Mouse (Mus musculus) skeletal muscle tissue, adult 2 months (tissue): Measurements from ENCODE around the gene Slc37a4.
"Not testable (repeated sequence)": the region's sequence is repeated elsewhere in the genome, so short reads cannot be mapped to it uniquely, and the experiment has no call there.

Experiments used
- DNase-seq: peaks from one replicate; pipeline ENCODE4 v3.0.0-alpha.2; 2012; ENCODE audit warnings: low read depth, low spot score

Gene Slc37a4

GRCm38 (mm10) chr9:44398551-44398950, 1.9 kb downstream of the Slc37a4 start:
- peak; percentile 62 for DNase-seq

DNA sequence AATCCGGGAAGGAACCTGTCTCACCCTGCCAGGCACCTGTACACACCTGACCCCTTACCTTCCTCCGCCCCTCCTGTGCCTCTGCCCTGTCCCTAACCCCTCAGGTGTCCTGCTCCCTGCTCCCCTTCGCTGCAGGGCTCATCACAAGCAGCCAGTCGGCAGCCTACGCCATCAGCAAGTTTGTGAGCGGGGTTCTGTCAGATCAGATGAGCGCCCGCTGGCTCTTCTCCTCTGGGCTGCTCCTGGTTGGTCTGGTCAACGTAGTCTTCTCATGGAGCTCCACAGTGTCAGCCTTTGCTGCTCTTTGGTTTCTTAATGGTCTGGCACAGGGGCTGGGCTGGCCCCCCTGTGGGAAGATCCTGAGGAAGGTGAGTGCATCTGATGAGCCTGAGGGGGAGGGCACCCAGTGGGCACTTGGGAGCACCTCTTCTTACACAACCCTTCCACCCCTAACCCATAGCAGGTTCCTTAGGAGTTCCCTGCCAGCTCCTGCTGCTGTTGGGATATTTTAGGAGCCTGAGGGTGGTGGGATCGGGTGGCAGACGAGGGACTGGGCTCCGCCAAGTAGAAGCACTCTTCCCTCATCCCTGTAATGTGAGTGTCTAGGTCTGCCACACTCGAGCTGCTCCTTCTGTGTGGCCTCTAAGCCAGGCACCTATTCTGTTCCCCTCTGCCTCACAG, 2.6 kb downstream of the Slc37a4 start:
- DNase-seq, result peak; percentile 92

DNA sequence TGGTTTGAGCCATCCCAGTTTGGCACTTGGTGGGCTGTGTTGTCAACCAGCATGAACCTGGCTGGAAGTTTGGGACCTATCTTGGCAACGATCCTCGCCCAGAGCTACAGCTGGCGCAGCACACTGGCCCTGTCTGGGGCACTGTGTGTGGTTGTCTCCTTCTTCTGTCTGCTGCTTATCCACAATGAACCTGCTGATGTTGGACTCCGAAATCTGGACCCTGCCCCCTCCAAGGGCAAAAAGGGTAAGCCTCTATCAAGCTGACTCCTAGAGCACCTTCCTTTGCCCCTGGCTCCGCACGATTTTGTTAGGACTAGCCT, 3.1 kb downstream of the Slc37a4 start:
- DNase-seq, result no peak

DNA sequence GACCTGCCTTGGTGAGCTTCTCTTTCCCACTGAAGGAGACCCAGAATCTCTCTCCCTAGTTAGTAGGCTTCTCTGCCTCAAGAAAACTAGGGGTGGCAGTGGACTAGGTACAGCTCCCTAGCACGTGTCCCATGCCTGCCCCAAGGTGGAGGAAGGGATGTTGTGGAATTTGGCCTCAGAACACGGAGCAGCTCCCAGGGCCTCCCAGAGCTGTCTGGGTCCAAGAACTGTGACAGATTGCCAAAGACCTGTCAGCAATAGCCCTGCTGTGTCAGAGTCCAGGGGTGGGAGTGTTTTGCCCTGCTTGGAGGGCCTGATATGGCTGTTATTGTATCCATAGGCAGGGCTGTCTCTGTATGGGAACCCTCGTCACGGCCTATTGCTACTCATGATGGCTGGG, 4.4 kb downstream of the Slc37a4 start:
- peak; percentile 57 for DNase-seq

DNA sequence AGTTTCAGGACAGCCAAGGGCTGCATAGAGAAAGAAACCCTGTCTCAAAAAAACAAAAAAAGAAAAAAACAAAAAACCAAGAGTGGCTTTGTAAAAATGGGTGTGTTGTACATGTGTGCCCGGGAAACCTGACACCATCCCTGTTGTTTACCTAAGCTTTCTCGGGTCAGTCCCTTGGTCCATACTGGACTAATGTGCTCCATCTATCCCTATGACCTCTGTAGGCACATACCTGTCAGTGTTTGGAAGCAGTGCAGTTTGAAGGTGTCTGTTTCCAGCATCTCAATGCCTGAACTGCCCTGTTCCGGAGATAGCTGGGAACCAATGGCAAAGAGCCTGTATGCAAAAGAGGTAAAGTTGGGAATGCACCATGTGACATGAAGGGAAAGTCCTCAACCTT, 8.4 kb downstream of the Slc37a4 start:
- no peak for DNase-seq

- DNase-seq, result peak; percentile 87
Measured at GRCm38 (mm10) chr9:44406906-44407751, 10.5 kb downstream of the Slc37a4 start, which contains the start of the genes Rps25 and Trappc4. TSS of gene Rps25 (plus strand) at chr9:44407139. TSS of gene Trappc4 (minus strand) at chr9:44407600.

- DNase-seq, result no peak
Measured at GRCm38 (mm10) chr9:44407752-44408097, 11.1 kb downstream of the Slc37a4 start.

- not testable (repeated sequence) for DNase-seq
Measured at GRCm38 (mm10) chr9:44408693-44409092, 12.0 kb downstream of the Slc37a4 start.

GRCm38 (mm10) chr9:44410647-44411336, 14.1 kb downstream of the Slc37a4 start:
- no peak for DNase-seq

DNA sequence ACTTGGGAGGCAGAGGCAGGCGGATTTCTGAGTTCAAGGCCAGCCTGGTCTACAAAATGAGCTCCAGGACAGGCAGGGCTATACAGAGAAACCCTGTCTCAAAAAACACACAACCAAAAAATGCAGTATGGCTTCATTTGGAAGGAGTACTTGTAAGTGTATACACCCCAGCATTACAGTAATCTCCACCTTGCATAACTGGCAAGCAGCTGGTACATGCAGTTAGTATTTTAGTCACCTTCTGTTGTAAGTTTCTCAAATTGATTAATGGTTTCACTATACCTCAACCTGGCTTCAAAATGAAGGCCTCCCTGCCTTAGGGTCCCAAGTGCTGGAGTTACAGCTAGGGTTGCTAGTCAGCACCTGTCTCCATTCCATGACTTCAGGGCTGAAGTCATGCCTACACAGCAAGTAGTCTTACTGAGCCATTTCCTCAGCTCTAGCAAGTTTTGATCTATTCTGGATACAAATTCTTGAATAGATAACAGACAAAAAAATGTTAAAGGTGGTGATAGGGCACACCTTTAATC, 15.0 kb downstream of the Slc37a4 start:
- DNase-seq, result no peak

GRCm38 (mm10) chr9:44412306-44412705, 15.7 kb downstream of the Slc37a4 start:
- no peak for DNase-seq

DNA sequence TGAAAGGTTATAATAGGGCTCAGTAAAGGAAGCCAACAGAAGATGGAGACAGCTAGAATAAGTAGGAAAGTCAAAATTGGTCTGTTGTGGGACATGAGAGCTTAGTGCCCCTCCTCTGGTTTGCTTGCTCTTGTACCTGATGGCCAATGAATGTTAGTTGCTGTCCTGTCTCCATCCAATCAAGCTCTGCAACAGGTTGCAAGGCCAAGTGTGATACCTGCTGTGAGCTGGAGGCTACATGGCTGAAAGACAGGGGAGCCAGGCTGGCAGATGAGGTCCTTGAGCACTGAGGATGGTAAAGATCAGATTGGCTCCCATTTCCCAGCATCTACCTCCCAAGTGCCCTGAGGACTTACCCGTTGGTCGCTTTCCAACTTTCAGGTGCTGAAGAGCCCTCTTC, 16.1 kb downstream of the Slc37a4 start:
- DNase-seq, result no peak

DNA sequence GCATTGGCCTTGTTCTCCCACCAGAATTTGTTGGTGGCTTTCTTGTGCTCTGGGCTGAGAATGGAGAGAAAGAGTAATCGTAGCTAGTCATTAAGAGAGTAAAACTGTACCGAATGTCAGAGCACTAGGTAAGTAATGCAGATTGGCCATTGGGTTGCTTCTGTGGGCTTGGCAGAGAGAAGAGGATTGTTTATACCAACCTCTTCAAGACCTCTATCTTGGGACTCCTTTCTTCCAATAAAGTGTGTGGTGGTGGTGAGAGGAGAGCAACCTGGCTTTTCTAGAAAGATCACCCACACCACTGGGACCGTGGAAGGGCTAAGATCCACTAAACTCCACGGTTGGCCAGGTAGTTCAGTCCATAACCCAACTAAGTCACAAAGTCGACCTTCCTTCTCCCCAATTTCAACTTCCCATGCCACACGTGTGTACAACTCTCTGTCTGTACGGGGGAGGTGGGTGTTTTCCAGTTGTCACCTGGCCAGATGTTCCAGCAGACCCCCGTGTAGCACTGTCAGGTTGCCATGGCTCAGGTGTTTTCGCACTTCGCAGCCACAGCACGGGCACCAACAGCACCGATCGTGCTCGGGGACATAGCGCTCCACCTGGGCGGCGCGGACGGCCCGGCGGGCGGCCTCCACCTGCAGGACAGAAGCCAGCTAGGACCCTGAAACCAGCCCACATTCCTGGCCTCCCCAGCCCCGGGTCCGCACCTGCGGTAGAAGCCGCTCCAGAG, 20.7 kb downstream of the Slc37a4 start:
- DNase-seq, result no peak

- DNase-seq, result peak; percentile 91
Measured at GRCm38 (mm10) chr9:44417892-44418363, 21.3 kb downstream of the Slc37a4 start.

DNA sequence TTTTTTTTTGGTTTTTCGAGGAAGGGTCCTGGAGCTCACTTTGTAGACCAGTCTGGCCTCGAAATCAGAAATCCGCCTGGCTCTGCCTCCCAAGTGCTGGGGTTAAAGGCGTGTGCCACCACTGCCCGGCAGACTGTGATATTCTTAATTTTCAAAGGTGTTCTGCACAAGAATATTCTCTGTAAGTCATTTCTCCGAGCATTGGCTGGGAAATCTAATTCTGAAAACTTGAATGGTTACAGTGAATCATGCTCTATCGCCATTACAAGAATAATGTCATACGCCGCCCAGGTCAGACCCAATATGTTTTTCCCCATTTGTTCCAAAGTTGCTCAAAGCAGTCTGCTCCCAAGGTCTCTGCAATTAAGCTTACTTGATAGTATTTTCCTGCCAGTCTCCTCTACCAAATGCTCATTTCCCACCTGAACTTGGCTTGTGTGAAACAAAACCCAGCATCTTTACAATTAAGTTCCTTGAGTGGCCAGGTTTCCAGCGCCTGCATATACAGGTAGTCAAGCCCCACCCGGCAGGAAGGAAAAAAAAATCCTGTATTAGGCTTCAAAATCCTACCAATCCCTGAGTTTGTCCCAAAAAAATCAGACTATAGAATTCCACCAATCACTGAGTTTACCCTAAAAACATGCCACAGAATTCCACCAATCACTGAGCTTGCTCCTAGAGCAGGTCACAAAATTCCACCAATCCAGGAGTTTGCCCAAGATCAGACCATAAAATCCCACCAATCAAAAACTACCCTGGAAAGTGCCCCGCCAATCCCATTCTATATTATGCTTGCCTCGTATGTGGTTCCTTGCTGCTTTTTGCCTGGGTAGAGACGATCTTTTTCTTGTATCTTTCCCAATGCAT, 22.1 kb downstream of the Slc37a4 start, which contains the start of gene Ccdc84:
Gene Ccdc84 (minus strand): TSS at position 51 of the 867 bp plus-strand sequence.
- DNase-seq, result no peak

DNA sequence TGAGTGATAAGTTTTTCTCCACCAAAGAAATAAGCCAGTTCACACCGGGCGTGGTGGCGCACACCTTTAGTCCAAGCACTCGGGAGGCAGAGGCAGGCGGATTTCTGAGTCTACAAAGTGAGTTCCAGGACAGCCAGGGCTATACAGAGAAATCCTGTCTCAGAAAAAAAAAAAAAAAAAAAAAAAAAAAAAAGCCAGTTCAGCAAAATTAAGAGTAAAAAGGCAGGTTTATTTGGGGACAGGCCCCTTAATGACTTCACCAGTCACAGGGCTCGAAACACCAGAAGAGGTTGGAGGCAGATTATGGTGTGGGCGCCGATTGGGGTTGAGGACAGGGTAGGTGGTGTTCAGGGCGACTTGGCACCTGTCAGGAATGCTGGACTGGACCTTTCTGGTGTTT, 23.1 kb downstream of the Slc37a4 start:
- DNase-seq, result not testable (repeated sequence)

DNA sequence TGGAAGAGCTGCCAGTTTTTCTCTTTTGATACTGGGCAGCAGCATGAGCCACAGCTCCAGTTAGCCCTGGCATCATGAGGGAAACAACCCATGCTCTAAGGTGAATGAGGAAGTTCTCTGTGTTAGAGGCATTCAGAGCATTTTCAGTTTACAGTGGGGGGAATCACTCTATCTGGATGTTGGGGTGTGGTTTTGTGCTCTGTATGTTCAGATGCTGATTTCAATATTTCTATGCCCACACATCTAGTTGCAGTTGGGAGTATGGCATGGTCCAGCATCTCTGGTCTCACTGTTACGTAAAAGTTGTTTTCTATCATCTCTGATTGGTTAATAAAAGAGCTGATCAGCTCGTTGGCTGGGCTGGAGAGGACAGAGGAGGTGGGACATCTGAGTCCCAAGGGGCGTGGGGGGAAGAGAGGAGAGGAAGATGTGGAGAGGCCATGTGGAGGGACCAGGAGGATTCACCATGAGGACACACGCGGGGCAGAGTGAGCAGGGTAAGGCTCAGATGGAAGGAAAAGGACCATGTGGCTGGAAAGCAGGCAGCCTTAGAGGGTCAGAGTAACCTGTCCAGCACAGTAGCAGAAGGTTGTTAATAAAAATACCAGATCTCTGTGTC, 23.7 kb downstream of the Slc37a4 start:
- no peak for DNase-seq

GRCm38 (mm10) chr9:44423576-44423975, 26.9 kb downstream of the Slc37a4 start:
- no peak for DNase-seq

DNA sequence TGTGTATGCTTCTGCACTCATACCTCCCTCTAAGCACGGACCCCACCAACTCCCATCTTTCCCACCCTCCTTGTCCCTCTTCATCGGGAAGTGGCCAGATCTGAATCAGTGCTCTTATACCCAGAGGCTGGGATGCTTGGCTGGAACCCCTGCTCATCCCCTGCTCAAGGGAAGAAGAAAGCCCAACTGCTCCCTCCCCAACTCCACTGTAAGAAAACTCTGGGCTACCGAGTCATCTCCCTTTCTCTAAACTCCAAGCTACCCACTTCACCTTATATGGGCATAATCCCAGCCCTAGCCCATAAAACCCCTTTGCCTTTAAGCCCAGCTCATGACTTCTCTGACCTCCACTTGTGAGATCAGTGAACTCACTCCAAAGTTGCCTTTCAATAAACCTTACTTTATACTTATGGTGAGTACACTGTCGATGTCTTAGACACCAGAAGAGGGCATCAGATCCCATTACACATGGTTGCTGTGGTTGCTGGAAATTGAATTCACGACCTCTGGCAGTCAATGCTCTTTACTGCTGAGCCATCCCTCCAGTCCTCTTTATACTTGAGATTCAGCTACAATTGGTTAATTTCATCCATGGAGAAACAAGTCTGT, 36.0 kb downstream of the Slc37a4 start:
- DNase-seq, result no peak
